Mouse (Mus musculus): ENCODE data around the gene Idh3b.

The Idh3b gene

DNA sequence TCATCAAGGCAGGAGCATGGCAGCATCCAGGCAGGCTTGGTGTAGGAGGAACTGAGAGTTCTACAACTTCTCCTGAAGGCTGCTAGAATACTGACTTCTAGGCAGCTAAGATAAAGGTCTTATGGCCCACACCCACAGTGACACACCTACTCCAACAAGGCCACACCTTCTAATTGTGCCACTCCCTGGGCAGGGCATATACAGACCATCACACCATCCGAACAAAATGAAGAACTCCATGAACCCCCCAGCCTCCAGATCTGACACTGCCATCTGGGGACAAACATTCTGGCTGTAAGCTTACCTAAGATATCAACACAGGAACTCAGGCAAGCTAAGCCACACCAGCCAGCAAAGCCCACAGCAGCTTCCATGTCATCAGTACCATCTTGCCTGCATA, 18.8 kb downstream of the Idh3b start:
- DNase-seq (ENCODE audit: low read depth, low spot score): no peak

DNA sequence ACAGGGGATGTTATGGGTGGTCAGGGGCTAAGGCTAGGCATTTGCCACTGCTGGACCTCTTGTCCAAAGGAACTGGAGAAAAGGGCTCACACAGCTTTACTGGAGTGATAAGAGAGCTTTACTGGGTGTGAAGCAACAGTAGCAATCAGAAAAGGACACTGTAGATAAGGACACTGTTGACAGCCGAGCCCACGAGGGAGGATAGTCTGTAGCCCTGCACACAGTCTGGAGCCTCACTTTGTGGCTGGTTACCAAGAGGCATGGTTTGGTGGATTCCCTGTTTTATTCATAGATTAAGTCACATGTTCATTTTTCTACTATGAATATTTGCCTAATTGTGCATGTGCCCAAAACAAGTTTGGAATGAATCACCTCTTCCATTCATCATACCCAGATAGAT, 21.9 kb downstream of the Idh3b start:
- DNase-seq (ENCODE audit: low read depth, low spot score): no peak

DNA sequence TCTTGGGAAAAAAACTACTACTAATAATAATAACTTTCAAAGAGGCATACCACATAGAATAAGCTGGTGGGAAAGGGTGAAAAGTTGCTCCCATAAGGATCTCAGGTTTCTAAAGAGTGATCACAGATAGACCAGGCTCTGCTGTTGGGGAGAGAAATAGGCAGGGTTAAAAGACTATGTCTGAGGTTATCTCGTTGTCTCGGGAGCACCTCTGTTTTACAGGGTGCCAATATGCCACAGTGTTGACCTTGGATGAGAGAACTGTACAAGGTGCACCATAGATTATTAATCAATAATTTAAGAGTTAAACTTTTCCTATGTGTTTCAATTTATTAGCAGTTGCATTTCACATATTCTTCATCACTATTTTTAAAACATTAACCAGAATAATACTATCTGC, 22.4 kb downstream of the Idh3b start:
- no peak for DNase-seq (ENCODE audit: low read depth, low spot score)

DNA sequence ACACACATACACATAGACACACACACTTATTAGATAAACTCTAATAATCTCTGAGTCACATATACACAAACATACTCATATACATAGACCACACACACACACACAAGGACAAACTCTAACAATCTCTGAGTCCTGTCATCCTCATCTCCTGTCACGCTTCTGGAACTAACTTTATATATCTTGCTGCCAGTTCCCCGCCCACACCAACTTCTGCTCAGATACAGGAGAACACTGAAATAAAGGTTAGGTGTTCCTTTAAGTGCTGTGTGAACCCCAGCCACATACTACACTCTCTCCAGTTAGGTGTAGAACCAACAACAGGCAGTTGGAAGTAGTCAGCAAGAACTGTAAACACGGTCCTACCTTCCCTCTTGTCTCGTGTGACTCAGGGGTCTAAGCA, 23.5 kb downstream of the Idh3b start:
- DNase-seq (ENCODE audit: low read depth, low spot score): peak; percentile 35

DNA sequence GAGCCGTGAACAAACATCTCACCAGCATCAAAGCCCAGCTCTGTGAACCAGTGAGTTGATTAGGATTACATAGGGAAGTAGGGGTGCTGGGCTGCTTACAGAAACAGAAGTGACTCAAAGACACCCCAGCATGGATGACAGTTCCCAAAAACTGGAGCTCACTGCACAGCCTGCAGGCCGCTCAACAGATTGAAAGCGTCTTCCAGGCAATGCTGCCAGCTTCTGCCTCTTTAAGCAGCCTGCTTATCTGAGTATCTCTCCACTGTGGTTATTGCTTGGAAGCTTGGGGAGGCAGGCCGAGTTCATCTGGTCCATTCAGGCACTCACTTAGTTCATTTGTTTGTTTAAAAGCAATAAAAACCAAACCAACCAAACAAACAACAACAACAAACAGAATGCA, 27.6 kb downstream of the Idh3b start:
- DNase-seq (ENCODE audit: low read depth, low spot score): peak; percentile 58

DNA sequence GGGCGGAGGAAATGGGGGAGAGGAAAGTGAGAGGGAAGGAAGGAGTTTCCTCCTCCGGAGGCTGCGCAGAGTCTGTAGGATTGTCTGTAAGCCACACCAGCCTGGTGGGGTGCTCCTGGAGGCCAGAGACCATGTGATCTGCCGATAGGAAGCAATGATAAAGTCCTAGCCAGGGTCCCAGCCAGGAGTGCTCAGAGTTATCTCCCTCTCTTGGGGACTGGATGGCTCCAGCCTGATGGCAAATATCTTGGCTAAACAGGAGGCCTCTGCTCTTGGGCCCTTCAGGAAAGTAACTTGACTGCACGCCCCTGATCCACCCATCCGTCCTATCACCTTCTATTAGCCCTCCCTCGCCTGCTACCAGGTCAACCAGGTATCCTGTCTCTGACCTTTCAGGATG, 36.1 kb downstream of the Idh3b start:
- no peak for DNase-seq (ENCODE audit: low read depth, low spot score)

DNA sequence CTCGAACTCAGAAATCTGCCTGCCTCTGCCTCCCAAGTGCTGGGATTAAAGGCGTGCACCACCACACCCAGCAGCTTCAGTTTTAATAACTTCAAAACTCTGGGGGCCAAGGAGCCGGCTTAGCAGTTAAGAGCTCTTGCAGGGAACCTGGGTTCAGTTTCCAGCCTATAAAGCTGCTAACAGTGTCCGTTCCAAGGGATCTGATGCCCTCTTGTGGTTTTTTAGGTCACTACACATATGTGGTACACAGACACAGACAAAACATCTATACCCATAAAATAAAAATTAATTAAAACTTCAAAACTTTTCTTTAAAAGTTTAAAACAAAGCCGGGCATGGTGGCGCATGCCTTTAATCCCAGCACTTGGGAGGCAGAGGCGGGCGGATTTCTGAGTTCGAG, 37.4 kb downstream of the Idh3b start:
- peak; percentile 69 for DNase-seq (ENCODE audit: low read depth, low spot score)
